Mouse (Mus musculus): Measurements from ENCODE around the gene Snx14. TPM values are rescaled to one million over a fixed set of nuclear protein-coding genes. Genes with fewer than 3 reads are reported as not detected.

Snx14 gene
- total and polyA plus RNA-seq, 3 experiments: 11.1 to 83.1 (median 16.9) TPM

DNA sequence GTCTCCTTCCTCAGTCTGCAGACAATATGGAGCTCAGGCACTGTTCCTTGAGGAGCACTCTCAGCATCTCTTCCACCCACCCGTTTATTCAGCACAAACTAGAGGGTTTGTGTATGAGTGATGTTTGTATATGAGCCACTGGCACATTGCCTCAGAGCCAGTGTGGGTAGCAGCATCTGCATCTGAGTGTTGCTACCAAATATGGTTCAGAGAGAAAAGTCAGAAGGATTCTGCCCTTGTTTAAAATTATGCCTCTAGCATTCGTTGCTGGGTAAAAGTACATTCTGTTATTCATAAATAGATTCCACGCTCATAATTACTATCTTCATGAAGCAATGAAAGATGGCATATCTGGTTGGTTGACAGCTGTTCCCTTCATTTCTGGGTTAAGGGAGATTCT lies 96.1 kb downstream of the Snx14 start:
- no peak overlapping the region for H3K9ac ChIP-seq (ENCODE audit: control insufficient read depth, low read depth, low read length, poor library complexity, severe bottlenecking)
- H3K27me3 ChIP-seq (ENCODE audit: control insufficient read depth in 1 of 2, insufficient read depth in 2 of 2, low read length in 2 of 2): no peaks in the 10 kb centered on the region
- no peaks in the 10 kb centered on the region for H3K9me3 ChIP-seq (replicated peaks; ENCODE audit: insufficient read depth, low read length)
- DNase-seq (ENCODE audit: low read depth, low spot score): no peak
- H3K27ac ChIP-seq (ENCODE audit: control insufficient read depth, low read depth, low read length): no peak overlapping the region
- H3K79me2 ChIP-seq (ENCODE audit: control insufficient read depth, insufficient read depth, low read length, poor library complexity): no peaks in the 10 kb centered on the region
- H3K4me3 ChIP-seq (ENCODE audit: control insufficient read depth in 1 of 2, insufficient read depth in 1 of 2, low read depth in 2 of 2, low read length in 2 of 2): no peak overlapping the region
- TF ChIP-seq SIN3A (IDR thresholded peaks at IDR 0.05; ENCODE audit: low read length): no peak
- TF ChIP-seq SMC3 (IDR thresholded peaks at IDR 0.05; ENCODE audit: low read depth, low read length): no peak
- TF ChIP-seq MAZ (IDR thresholded peaks at IDR 0.05; ENCODE audit: low read depth, low read length): no peak
- no peak for TF ChIP-seq POLR2A (IDR thresholded peaks at IDR 0.05; ENCODE audit: control insufficient read depth in 1 of 2, insufficient read depth in 1 of 2, low read depth in 1 of 2, low read length in 2 of 2, poor library complexity in 1 of 2)
- no peak for TF ChIP-seq USF1 (IDR thresholded peaks at IDR 0.05; ENCODE audit: low read depth, low read length)
- no peak for TF ChIP-seq EP300 (IDR thresholded peaks at IDR 0.05; ENCODE audit: low read depth in 1 of 2, low read length in 2 of 2)
- TF ChIP-seq MAX (IDR thresholded peaks at IDR 0.05; ENCODE audit: low read length): no peak
- H3K4me1 ChIP-seq (ENCODE audit: control insufficient read depth in 1 of 2, insufficient read depth in 2 of 2, low read length in 2 of 2): no peaks in the 10 kb centered on the region; a peak in 1 of 4 replicates
- no peaks in the 10 kb centered on the region for H3K36me3 ChIP-seq (ENCODE audit: control insufficient read depth in 1 of 2, insufficient read depth in 2 of 2, low read length in 2 of 2)

- Histone ChIP-seq H3K27me3 (ENCODE audit: control insufficient read depth in 1 of 2, insufficient read depth in 2 of 2, low read length in 2 of 2) (no peaks in the 10 kb centered on the region), H3K27ac (ENCODE audit: control insufficient read depth, low read depth, low read length) (no peak overlapping the region), H3K79me2 (ENCODE audit: control insufficient read depth, insufficient read depth, low read length, poor library complexity) (no peaks in the 10 kb centered on the region), H3K36me3 (ENCODE audit: control insufficient read depth in 1 of 2, insufficient read depth in 2 of 2, low read length in 2 of 2) (no peaks in the 10 kb centered on the region), H3K4me1 (ENCODE audit: control insufficient read depth in 1 of 2, insufficient read depth in 2 of 2, low read length in 2 of 2) (no peaks in the 10 kb centered on the region; a peak in 1 of 4 replicates), H3K9ac (ENCODE audit: control insufficient read depth, low read depth, low read length, poor library complexity, severe bottlenecking) (no peak overlapping the region), H3K9me3 (replicated peaks; ENCODE audit: insufficient read depth, low read length) (no peaks in the 10 kb centered on the region), H3K4me3 (ENCODE audit: control insufficient read depth in 1 of 2, insufficient read depth in 1 of 2, low read depth in 2 of 2, low read length in 2 of 2) (no peak overlapping the region)
- TF ChIP-seq NELFE (IDR thresholded peaks at IDR 0.05; ENCODE audit: low read depth, low read length) (no peak), BHLHE40 (IDR thresholded peaks at IDR 0.05; ENCODE audit: borderline replicate concordance, low read depth, low read length) (no peak), MAZ (IDR thresholded peaks at IDR 0.05; ENCODE audit: low read depth, low read length) (no peak), GATA1 (IDR thresholded peaks at IDR 0.05; ENCODE audit: low read depth, low read length) (no peak), ZNF384 (IDR thresholded peaks at IDR 0.05; ENCODE audit: low read depth, low read length) (no peak), MAFK (IDR thresholded peaks at IDR 0.05; ENCODE audit: borderline replicate concordance, low read depth, low read length) (no peak), HCFC1 (IDR thresholded peaks at IDR 0.05; ENCODE audit: low read depth, low read length) (no peak), KAT2A (conservative IDR thresholded peaks at IDR 0.05; ENCODE audit: low read depth, low read length) (no peak), RAD21 (IDR thresholded peaks at IDR 0.05; ENCODE audit: low read depth, low read length) (no peak), TCF12 (IDR thresholded peaks at IDR 0.05; ENCODE audit: low read depth, low read length) (no peak), ZC3H11A (IDR thresholded peaks at IDR 0.05; ENCODE audit: low read depth, low read length) (no peak), MYC (IDR thresholded peaks at IDR 0.05; ENCODE audit: low read depth, low read length) (no peak), POLR2A (IDR thresholded peaks at IDR 0.05; ENCODE audit: control insufficient read depth in 1 of 2, insufficient read depth in 1 of 2, low read depth in 1 of 2, low read length in 2 of 2, poor library complexity in 1 of 2) (no peak), NRF1 (IDR thresholded peaks at IDR 0.05; ENCODE audit: insufficient read depth, low read depth, low read length, poor library complexity, severe bottlenecking) (no peak), ZMIZ1 (IDR thresholded peaks at IDR 0.05; ENCODE audit: low read depth, low read length) (no peak), TBP (IDR thresholded peaks at IDR 0.05; ENCODE audit: low read depth, low read length) (no peak), MEF2A (IDR thresholded peaks at IDR 0.05; ENCODE audit: extremely low read depth, insufficient replicate concordance, low read depth, low read length, poor library complexity, severe bottlenecking) (no peak), E2F4 (IDR thresholded peaks at IDR 0.05; ENCODE audit: borderline replicate concordance, low read depth, low read length) (no peak)
- no peak for DNase-seq (ENCODE audit: low read depth, low spot score)
Measured at GRCm38 (mm10) chr9:88342241-88342640, 96.5 kb downstream of the Snx14 start.
